Mouse (Mus musculus): Measurements from ENCODE around the gene Aoc1. TPM values are rescaled to one million over a fixed set of nuclear protein-coding genes. Genes with fewer than 3 reads are reported as not detected.

The Aoc1 gene
- total and polyA plus RNA-seq, 2 experiments from 2014 or later: 0.14 TPM; not detected in 1

GRCm38 (mm10) chr6:48949596-48949995 lies 76.9 kb downstream of the Aoc1 start:
- ATAC-seq (ENCODE audit: low FRiP score): no peak
- no peak overlapping the region for H3K27ac ChIP-seq (ENCODE audit: low read depth, low read length)
- no peaks in the 10 kb centered on the region for H3K36me3 ChIP-seq (ENCODE audit: insufficient read depth, low read length)
- no peaks in the 10 kb centered on the region for H3K9me3 ChIP-seq (ENCODE audit: low read length)
- no peak overlapping the region for H3K4me3 ChIP-seq (ENCODE audit: low read depth, low read length)
- H3K27me3 ChIP-seq (ENCODE audit: insufficient read depth, low read length): no peaks in the 10 kb centered on the region
- TF ChIP-seq CTCF (IDR thresholded peaks at IDR 0.05): no peak
- H3K4me1 ChIP-seq (ENCODE audit: insufficient read depth, low read length): no peaks in the 10 kb centered on the region
- DNase-seq (ENCODE audit: low spot score): no peak
- 65% methylated on average over 2 of the region's 2 CpGs for WGBS
- H3K9ac ChIP-seq (replicated peaks; ENCODE audit: low read length, poor library complexity, severe bottlenecking): no peak overlapping the region
- H3K4me2 ChIP-seq (ENCODE audit: low read depth, low read length, poor library complexity, severe bottlenecking): no peak overlapping the region

- DNase-seq (ENCODE audit: low spot score) (no peak), ATAC-seq (ENCODE audit: low FRiP score) (no peak)
- WGBS: 88% methylated on average over 5 of the region's 5 CpGs
- no peaks in the 10 kb centered on the region for H3K9me3 ChIP-seq (ENCODE audit: low read length)
- H3K4me1 ChIP-seq (ENCODE audit: insufficient read depth, low read length): no peaks in the 10 kb centered on the region
- H3K9ac ChIP-seq (replicated peaks; ENCODE audit: low read length, poor library complexity, severe bottlenecking): no peak overlapping the region
- no peak overlapping the region for H3K4me2 ChIP-seq (ENCODE audit: low read depth, low read length, poor library complexity, severe bottlenecking)
- no peak overlapping the region for H3K27ac ChIP-seq (ENCODE audit: low read depth, low read length)
- no peak overlapping the region for H3K4me3 ChIP-seq (ENCODE audit: low read depth, low read length)
- no peaks in the 10 kb centered on the region for H3K36me3 ChIP-seq (ENCODE audit: insufficient read depth, low read length)
- H3K27me3 ChIP-seq (ENCODE audit: insufficient read depth, low read length): no peaks in the 10 kb centered on the region
- TF ChIP-seq CTCF (IDR thresholded peaks at IDR 0.05): no peak
These were observed 78.0 kb downstream of the Aoc1 start for GRCm38 (mm10) chr6:48950676-48951075.

GRCm38 (mm10) chr6:48951630-48952029 lies 78.9 kb downstream of the Aoc1 start:
- 94% methylated on average over 6 of the region's 6 CpGs for WGBS
- H3K27ac ChIP-seq (ENCODE audit: low read depth, low read length): no peak overlapping the region
- ATAC-seq (ENCODE audit: low FRiP score) (no peak), DNase-seq (ENCODE audit: low spot score) (no peak)
- H3K9ac ChIP-seq (replicated peaks; ENCODE audit: low read length, poor library complexity, severe bottlenecking): no peak overlapping the region
- no peak overlapping the region for H3K4me2 ChIP-seq (ENCODE audit: low read depth, low read length, poor library complexity, severe bottlenecking)
- no peak overlapping the region for H3K4me3 ChIP-seq (ENCODE audit: low read depth, low read length)
- no peaks in the 10 kb centered on the region for H3K36me3 ChIP-seq (ENCODE audit: insufficient read depth, low read length)
- H3K9me3 ChIP-seq (ENCODE audit: low read length): no peaks in the 10 kb centered on the region
- no peaks in the 10 kb centered on the region for H3K4me1 ChIP-seq (ENCODE audit: insufficient read depth, low read length)
- no peak for TF ChIP-seq CTCF (IDR thresholded peaks at IDR 0.05)
- H3K27me3 ChIP-seq (ENCODE audit: insufficient read depth, low read length): no peaks in the 10 kb centered on the region

GRCm38 (mm10) chr6:48953220-48953619 lies 80.5 kb downstream of the Aoc1 start:
- no peak for TF ChIP-seq CTCF (IDR thresholded peaks at IDR 0.05)
- no peak for ATAC-seq (ENCODE audit: low FRiP score)
- H3K4me2 ChIP-seq (ENCODE audit: low read depth, low read length, poor library complexity, severe bottlenecking): no peak overlapping the region

GRCm38 (mm10) chr6:48954211-48954610 lies 81.5 kb downstream of the Aoc1 start:
- Histone ChIP-seq H3K36me3 (ENCODE audit: insufficient read depth, low read length) (no peaks in the 10 kb centered on the region), H3K9me3 (ENCODE audit: low read length) (no peaks in the 10 kb centered on the region), H3K9ac (replicated peaks; ENCODE audit: low read length, poor library complexity, severe bottlenecking) (no peak overlapping the region), H3K4me1 (ENCODE audit: insufficient read depth, low read length) (no peaks in the 10 kb centered on the region), H3K27ac (ENCODE audit: low read depth, low read length) (no peak overlapping the region), H3K4me2 (ENCODE audit: low read depth, low read length, poor library complexity, severe bottlenecking) (no peak overlapping the region), H3K27me3 (ENCODE audit: insufficient read depth, low read length) (no peaks in the 10 kb centered on the region), H3K4me3 (ENCODE audit: low read depth, low read length) (no peak overlapping the region)
- no peak for TF ChIP-seq CTCF (IDR thresholded peaks at IDR 0.05)
- whole genome bisulfite sequencing: 78% methylated on average over 5 of the region's 5 CpGs
- ATAC-seq (ENCODE audit: low FRiP score) (no peak), DNase-seq (ENCODE audit: low spot score) (no peak)

More at GRCm38 (mm10) chr6:48953220-48953619, 80.5 kb downstream of the Aoc1 start:
- Histone ChIP-seq H3K27me3 (ENCODE audit: insufficient read depth, low read length) (no peaks in the 10 kb centered on the region), H3K4me1 (ENCODE audit: insufficient read depth, low read length) (no peaks in the 10 kb centered on the region), H3K9ac (replicated peaks; ENCODE audit: low read length, poor library complexity, severe bottlenecking) (no peak overlapping the region), H3K4me3 (ENCODE audit: low read depth, low read length) (no peak overlapping the region), H3K9me3 (ENCODE audit: low read length) (no peaks in the 10 kb centered on the region), H3K36me3 (ENCODE audit: insufficient read depth, low read length) (no peaks in the 10 kb centered on the region), H3K27ac (ENCODE audit: low read depth, low read length) (no peak overlapping the region)
- WGBS: 82% methylated on average over 5 of the region's 5 CpGs
- DNase-seq (ENCODE audit: low spot score): no peak

- Histone ChIP-seq H3K4me2 (ENCODE audit: low read depth, low read length, poor library complexity, severe bottlenecking) (no peak overlapping the region), H3K4me1 (ENCODE audit: insufficient read depth, low read length) (no peaks in the 10 kb centered on the region), H3K36me3 (ENCODE audit: insufficient read depth, low read length) (no peaks in the 10 kb centered on the region), H3K4me3 (ENCODE audit: low read depth, low read length) (no peak overlapping the region), H3K9me3 (ENCODE audit: low read length) (no peaks in the 10 kb centered on the region), H3K27me3 (ENCODE audit: insufficient read depth, low read length) (no peaks in the 10 kb centered on the region), H3K27ac (ENCODE audit: low read depth, low read length) (no peak overlapping the region), H3K9ac (replicated peaks; ENCODE audit: low read length, poor library complexity, severe bottlenecking) (no peak overlapping the region)
- ATAC-seq (ENCODE audit: low FRiP score): no peak
- 46% methylated on average over 1 of the region's 1 CpGs for WGBS
- DNase-seq (ENCODE audit: low spot score): peak; percentile 57
- TF ChIP-seq CTCF (IDR thresholded peaks at IDR 0.05): peak; percentile 68
These were observed 82.2 kb downstream of the Aoc1 start for GRCm38 (mm10) chr6:48954946-48955345.
